Mouse (Mus musculus) frontal cortex, postnatal 14 days (tissue): ENCODE data around the gene Rpl37.
"Not testable (repeated sequence)": the region's sequence is repeated elsewhere in the genome, so short reads cannot be mapped to it uniquely, and the experiment has no call there.

Source experiments
- DNase-seq, 2 experiments: peaks; one replicate each; pipeline ENCODE4 v3.0.0; 2022; ENCODE audit warnings: low spot score in 2 of 2

Rpl37 gene

DNA sequence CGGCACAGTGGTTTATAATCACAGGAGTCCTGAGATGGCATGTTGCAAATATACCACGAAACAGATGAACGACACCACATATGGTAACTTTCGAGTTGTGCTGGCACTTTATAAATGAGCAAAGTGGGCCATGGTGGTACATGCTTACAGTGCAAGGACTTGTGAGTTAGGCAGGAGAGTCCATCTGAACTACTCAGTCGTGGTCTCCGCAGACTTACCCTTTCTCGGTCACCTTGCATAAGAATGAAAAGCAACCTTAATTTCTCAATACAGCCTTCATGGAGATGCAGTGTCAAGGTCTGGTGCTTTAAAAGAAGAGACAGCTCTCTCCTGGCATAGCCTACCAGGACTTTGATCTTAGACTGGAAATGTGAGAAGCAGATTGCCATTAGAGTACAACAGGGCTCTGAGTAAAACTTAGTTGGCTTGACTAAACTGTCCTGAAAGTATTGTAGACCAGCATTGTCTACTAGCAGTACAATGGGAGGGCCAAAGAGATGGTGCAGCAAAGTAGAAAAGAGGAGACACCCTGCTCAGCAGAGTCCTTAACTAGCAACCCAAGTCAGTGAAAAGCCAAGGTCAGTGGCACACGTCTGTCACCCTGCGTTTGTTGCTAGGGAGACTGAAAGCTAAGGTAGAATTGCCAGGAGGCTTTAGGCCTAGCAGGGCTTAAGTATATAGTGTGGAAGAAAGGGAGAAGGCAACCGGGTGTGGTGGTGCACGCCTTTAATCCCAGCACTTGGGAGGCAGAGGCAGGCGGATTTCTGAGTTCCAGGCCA, 5.3 kb downstream of the Rpl37 start:
- DNase-seq = no peak

DNA sequence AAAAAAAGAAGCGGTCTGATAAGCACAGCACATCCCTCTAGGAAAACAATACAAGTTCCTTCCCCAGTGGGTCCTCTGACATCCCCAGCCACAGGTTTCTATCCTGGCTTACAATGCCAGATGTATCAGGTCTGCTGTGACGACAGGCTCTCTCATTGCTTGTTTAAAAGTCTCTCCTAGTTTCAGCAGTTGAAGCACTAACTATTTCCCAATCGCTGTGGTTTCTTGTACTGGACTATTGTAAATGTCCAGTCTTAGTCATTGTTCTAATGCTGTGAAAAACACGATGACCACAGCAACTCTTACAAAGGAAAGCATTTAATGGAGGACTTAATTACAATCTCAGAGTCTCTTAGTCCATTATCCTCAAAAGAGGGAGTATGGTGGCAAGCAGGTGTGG, 10.0 kb downstream of the Rpl37 start:
- DNase-seq = no peak

DNA sequence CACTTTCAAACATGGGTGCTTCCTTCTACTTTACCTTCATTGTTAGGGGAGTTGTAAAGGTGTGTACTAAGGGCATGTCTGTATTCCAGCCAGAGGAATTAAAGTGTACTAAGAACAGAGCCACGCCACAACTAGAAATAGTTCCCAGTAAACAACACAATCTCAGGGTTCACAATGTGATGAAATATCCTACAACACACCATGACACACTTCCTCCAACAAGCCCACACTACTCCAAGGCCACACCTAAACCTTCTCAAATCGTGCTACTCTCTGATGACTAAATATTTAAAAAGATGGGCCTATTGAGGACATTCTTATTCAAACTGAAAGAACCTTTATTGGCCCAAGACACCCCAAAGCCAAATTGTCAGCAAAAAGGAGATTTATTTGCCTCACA, 11.0 kb downstream of the Rpl37 start:
- no peak for DNase-seq

DNA sequence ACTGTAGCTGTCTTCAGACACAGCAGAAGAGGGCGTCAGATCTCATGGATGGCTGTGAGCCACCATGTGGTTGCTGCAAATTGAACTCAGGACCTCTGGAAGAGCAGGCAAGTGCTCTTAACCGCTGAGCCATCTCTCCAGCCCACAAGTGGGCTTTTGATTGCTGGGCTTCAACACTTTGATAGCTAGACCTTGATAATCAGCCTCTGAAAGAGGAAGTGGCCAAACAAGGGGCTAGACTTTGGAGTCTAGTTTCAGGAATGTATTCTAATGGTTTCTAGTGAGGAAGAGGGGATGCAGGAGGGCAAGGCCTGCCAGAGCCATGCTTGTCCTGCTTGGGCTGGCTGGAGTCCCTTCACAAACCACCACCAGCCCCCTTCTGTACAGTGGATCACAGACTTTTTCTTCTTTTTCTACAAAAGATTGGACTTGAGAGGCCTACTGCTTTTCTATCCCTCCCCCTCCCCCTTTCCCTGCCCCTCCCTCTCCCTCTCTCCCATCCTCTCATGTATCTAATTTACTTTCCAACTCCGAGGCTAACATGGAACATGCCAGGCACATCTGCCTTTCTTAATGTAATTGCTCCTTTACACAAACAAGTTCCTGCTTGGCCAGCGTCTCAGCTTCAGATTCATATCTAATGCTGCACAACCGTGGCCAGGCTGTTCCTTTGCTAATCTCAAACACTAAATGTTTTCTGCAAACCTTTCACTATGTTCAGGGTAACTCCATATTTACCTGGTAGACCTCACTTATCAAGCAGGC, 11.9 kb downstream of the Rpl37 start:
- DNase-seq = no peak

DNA sequence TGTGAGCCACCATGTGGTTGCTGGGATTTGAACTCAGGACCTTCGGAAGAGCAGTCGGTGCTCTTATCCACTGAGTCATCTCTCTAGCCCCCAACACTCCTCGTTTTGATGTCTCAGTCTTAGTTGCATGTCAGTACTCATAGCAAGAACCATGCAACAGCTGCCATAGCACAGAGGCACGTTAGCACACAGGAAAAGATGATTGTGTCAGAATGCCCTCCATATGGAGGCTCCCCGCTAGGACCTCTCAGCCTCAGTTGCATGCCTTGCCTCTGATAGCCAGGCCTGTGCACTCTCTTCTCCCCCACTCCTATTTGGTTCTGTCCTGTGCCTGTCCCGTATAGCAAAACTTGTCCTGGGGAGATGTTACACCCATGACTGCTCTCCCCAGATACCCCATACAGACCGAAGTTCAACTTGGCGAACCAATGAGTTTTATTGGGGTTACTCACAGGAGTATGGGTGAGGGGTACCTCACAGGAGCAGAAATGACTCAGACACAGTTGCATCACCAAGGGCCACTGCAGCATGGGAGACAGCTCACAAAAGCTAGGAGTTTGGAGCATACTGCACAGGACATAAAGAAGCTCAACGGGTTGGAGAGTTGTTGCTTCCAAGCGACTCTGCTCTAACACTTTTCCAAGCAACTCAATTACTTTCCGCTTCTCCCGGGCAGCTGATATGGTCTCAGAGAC, 12.8 kb downstream of the Rpl37 start:
- no peak for DNase-seq

DNA sequence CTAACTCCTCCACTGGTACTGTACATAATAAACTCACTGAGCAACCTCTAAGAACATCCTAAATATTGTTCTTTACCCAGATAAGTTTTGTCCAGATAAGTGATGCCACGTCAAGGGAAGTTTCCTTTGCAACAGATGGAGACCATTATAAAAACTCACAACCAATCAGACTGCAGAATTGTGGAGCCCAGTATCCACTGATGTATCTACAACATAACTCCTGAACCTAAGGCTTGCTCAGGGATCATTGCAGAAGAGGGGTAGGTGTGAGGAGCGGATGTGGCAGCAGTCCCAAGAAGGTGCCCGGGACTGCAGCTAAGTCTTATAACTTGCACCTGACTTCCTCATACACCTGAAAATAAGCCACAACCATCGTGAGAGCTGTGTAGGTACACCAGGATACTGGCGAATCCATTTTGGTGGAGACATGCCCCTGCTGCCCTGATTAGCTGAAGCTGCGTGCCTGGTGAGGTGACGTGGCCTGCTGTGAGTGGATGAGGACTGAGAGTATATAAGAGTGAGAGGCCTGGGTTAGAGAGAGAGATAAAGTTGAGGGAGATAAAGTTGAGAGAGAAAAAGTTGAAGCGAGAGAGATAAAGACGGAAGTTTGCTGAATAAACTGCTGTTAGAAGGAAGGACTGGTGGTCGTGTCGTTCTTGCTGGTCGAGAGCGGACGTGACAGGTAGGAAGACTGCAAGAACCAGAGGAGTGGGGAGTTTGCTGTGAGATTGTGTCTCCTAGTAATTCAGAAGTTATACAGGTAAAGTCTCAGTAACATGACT, 14.6 kb downstream of the Rpl37 start:
- DNase-seq = not testable (repeated sequence)

DNA sequence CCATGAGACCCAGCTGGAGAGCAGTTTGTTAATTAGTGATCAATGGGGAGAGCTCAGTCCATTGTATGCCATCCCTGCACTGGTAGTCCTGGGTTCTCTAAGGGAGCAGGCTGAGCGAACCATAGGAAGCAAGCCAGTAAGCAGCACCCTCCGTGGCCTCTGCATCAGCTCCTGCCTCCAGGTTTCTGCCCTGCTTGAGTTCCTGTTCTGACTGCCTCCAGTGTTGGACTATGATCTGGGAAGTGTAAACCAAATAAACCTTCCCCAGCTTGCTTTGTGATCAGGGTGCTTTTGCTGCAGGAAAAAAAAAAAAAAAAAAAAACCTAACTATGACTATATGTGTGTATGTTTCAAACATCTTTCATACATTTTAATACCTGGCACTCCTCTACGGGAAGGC, 16.9 kb downstream of the Rpl37 start:
- no peak for DNase-seq

DNA sequence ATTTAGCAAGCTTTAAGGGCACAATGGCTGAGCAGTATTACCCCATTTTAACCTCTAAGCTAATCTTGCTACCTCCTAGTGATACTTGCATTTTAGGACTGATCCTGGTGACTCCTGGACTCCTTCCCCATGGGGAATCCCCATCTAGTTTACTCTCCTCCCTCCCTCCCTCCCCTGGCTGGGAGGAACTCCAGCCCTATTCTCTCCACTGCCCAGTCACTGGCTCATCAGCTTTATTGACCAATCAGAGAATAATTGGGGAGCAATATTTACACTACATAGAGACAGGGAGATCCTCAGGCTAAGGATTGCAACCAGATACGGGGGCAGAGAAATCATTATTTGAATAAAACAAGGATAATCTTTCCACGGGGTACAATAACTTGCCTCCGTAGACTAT, 17.7 kb downstream of the Rpl37 start:
- DNase-seq = no peak

DNA sequence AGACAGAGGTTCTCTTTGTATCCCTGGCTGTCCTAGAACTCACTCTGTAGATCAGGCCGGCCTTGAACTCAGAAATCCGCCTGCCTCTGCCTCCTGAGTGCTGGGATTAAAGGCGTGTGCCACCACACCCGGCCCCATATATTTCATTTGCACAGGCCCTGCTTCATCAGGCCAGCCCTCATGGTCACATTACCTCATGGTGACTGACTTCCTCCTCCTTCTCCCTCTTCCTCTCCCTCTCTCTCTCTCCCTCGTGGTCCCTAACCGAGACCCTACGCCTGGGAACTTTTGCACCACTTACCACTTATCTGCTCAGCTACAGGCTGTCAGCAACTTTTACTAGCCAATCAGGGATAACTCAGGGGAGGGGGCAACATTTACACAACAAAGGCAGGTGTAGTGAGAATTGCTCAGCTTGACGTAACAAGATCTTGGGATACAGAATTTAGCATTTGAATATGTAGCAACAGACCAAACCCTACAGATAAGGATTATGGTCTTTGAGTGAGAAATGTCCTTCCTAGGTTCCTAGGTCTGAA, 18.6 kb downstream of the Rpl37 start:
- DNase-seq = no peak

DNA sequence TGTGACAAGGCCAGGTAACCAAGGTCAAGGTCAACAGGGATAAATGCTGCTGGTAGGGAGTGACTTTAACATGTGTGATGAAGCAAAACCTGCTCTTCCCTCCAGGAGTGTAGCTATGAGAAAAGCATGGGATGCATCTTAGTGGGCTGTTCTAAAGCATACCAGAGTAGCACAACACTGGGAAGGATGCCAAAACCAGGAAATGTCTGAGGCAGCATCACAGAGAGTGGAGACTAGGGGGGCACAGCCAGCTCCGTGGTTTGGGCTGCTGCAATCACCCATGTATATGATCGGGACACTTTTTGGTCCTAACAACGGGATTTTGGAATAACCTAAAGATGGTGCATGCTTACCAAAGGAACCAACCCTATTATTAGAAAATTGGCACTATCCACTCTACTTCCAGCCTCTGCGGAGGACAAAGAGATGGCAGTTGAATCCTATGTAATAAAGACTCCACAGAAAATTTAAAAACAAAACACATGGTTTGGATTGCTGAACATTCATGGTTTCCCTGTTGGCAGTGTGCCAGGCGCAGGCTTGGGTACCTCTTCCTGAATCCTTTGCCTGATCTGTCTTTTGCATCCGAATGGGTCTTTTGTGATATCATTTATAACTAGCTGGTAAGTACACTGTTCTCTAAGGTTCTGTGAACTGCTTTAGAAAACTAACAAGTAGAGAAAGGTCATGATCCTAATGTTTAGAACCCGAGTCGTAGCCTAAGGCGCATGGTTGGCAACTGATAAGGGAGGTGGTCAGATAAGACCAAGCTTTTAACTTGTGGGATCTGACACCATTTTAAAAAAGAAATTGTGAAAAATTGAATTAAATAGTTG, 21.8 kb downstream of the Rpl37 start:
- no peak for DNase-seq

DNA sequence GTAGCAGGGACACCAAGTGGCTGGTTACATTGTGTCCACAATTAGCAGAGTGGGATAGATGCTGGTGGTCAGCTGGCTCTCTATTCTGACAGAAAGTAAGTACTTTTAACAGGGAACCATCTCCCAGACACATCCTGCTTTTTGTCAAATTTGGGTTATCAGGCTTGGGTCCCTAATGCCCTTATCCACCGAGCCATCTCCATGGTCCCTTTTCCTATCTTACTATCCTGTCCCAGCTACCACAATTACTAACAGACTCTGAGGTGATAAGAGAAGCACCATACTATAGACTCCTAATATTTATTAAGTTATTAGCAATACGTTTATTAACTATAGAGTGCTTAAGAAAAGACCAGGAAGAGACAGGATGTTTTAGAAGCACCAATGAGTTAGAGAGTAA, 22.9 kb downstream of the Rpl37 start:
- DNase-seq = no peak

DNA sequence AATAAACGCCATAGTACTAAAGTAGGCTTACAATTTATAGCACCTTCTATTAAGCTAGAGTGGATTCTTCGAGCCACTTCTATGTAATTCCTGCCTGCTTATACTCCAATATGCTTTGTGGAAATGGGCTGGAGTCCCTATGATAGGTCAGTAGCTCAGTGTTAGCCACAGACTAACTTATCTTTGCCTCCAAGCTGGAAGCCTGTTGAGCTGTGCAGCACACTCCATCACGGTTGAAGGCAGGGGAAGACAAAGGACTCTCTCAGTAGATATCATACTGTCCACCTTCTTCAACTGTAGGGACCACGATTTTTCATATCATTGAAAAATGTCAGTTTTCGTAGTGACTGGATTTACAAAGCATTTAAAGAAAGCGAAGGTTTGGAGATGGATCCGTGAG, 23.4 kb downstream of the Rpl37 start:
- DNase-seq = no peak

DNA sequence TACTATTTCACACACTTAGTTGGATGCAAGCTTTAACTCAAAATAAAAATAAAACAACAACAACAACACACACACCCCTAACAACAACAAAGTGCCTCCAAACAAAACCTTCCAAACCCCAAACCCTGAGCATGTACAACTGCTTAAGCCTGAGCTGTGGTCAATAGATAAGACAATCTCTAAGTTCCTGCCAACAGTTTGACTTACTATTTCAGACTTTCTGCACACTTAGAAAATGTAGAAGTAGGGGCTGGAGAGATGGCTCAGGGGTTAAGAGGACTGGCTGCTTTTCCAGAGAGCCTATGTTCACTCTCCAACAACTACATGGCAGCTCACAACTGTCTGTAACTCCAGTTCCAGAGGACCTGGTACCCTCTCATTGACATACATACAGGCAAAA, 23.9 kb downstream of the Rpl37 start:
- DNase-seq = no peak

DNA sequence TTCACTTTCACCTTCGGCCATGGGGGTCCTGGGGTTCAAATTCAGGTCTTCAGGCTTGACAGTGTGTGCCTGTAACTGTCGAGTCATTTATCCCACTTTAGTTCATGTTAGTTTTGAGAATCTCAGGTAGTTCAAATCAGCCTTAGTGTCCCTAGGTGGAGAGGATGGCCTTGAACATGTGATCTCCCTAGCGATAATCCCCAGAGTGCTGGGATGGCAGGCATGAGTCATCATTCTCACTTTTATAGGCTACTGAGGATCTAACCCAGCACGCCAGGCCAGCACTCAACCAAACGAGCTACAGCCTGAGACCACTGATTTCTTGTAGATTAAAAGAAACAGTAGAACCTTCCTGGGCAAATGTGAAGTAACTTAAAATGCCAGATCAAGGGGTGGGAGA, 25.6 kb downstream of the Rpl37 start:
- no peak for DNase-seq

DNA sequence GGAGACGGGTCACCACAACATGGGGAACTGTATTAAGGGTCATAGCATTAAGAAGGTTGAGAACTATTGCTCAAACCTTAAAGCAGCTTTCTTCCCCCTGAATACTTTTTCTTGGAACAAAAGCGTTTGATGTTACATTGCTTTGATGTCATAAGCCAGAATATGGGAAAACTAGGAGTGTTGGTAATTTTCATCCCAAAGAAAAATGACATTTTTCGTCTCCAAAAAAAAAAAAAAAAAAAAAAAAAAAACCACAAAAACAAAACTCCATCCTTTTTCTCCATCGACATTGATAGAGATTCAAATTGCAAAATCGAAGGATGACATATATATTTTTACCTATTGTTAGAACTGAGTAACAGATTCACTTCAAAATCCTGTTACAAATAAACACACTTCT, 26.3 kb downstream of the Rpl37 start:
- no peak for DNase-seq

DNA sequence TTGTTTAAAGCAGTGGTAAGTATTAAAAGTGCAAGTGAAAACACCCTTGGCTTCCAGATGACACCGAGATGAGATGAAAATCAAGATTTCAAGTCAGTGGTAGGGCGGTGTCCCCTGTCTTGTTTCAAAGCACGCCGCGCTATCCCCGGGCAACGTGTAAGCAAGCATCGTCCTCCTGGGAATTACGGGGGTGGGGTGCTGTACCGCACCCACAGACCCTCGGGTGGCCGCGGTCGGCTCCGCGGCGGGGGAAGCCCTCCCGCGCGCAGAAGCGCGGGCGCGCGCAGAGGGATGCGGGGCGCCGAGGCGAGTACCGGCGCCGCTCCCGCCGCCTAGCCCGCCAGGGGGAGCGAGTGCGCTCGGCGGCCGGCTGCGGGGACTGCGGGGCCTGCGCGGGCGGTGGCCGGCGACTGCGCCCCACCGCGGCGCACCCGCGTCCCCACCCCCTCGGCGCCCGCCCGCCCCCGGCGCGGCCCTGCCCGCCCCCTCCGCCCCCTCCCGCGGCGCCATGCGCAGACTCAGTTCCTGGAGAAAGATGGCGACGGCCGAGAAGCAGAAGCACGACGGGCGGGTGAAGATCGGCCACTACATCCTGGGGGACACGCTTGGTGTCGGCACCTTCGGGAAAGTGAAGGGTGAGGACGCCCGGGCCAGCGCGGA, 27.0 kb downstream of the Rpl37 start, which contains the start of gene Prkaa1:
TSS of gene Prkaa1 (plus strand) at position 501 of the 660 bp plus-strand sequence.
- DNase-seq = peak; percentile 31 to 43

DNA sequence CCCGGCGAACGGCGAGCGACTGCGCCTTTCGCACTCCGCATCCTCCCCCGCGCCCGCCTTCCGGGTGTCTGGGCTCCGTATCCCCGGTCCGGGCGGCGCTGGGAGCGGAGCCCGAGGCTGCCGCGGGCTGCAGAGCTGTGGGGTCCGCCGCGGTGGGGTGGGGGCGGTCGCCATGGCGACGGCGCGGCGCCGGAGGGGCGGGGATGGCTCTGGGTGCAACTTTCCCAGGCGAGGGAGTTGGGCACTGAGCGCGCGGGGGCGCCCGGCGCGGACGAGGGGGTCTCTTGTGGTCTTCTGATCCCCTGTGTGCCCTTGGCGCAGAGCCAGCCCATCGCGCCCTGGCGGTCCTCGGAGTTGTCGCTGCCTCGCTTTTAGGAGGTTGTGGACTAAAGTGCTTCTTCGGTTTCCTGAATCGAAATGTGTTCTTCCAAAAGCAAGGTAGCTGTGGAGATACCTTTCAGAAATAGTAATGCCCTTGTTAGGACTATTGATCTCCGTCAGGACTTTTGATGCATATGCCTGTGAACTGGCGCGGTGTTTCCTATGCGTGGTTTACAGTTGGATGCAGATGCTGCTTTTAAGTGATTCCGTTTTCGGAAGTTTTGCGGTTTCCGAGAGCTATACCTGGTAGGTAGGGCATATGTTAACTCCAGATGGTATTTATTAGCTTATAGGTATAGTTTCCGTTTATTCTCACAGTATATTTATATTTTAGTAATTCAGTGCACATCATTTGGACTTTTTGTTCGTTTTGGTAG, 27.8 kb downstream of the Rpl37 start:
- peak; percentile 59 to 62 for DNase-seq

DNA sequence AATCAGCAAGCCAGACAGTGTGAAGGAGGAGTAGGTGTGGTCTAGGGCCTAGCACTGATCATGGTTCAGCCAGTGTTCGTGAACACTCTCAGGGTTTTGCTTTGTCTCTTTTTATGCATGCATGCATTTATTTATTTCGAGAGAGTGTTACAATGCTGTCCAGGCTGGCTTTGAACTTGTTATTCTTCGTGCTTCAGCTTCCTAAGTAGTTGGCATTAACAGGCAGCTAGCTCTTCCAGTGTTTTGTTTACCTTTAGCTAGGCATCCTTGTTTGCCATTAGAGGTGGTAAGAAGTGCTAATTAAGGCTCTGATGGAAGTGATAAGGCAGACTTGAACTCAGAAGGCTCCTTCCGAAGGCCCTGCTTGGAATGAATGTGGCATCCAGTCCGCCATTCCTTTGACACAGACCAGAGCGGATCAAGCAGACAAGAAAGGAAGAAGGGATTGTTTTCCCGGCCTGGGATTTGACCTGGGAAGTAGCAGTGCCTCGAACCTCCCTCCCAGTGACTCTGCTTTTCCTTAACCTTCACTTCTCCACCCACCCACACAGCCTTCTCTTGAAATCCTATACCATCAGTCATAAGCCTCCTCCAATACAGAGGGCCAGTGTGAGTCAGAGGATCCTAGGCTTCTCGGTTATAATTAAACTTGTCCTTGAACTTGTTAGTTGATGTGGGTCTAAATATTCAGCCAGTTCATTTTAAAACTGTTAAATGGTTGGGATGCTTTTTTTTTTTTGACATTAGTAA, 28.9 kb downstream of the Rpl37 start:
- DNase-seq = no peak

DNA sequence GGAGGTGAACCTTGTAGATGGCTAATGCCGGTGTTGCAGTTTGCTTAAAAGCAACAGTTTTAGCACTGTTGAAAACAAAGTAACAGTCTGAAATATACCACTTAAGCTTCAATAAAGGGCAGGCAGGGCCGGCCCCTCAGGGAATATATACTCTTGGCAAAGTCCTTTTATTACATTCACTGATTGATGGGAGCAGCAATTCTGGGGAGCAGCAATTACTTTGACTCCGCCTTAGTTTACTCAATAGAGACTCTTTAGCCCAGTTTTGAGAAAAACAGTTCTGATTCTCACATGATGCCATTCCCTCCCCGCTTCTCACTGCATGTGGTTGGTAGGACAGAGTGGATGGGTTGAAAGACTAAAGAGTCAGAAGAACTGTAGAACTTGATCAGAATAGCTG, 32.7 kb downstream of the Rpl37 start:
- DNase-seq = no peak
